Mouse (Mus musculus): ENCODE data around the gene Parp9. TPM values are rescaled to one million over a fixed set of nuclear protein-coding genes. Genes with fewer than 3 reads are reported as not detected.
A peak's percentile ranks its signal among the peaks of the same experiment; 100 is the strongest.
"Not testable (repeated sequence)": the region's sequence is repeated elsewhere in the genome, so short reads cannot be mapped to it uniquely, and the experiment has no call there.

Gene Parp9
- polyA plus RNA-seq, 1 experiment from 2014 or later = 3.3 TPM

- 84% methylated on average over 10 of the region's 10 CpGs for WGBS
- Histone ChIP-seq H3K9me3 (no peaks in the 10 kb centered on the region), H3K27ac (no peak overlapping the region), H3K4me2 (no peak overlapping the region), H3K4me1 (no peaks in the 10 kb centered on the region), H3K36me3 (no peaks in the 10 kb centered on the region), H3K4me3 (no peak overlapping the region), H3K27me3 (0 out of 2 replicates have a peak, but pooled peaks cover 6% of the 10 kb centered on the region), H3K9ac (no peak overlapping the region)
- no peak for ATAC-seq (ENCODE audit: insufficient number of reproducible peaks, insufficient read depth, low FRiP score, low TSS enrichment, low read depth)
These were observed 5.1 kb upstream of the Parp9 start for GRCm38 (mm10) chr16:35933181-35933580.

DNA sequence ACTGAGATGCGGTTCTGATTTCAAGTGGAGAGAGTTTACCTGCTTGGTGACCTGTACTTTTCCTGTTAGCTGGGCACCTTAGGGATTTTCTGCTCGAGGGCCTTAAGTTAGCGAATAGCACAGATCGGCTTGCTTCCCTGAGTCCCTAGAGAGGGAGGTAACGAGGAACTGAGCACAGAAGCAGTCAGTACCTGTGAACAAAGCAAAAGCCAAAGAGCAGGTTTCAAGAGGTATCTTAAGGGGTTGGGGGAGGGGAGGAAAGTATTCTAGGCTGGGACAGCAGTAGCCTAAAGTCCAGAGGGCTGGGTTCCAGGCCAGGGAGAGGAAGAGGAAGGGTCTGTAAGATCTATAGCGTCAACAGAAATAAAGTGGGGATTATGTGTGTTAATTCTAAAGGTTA, 991 bp downstream of the Parp9 start:
- WGBS = 5% methylated on average over 6 of the region's 6 CpGs
- H3K4me1 ChIP-seq = peaks cover 7% of the 10 kb centered on the region
- 0 out of 2 replicates have a peak, but pooled peaks cover 11% of the 10 kb centered on the region for H3K27me3 ChIP-seq
- no peak for ATAC-seq (ENCODE audit: insufficient number of reproducible peaks, insufficient read depth, low FRiP score, low TSS enrichment, low read depth)
- H3K27ac ChIP-seq = no peak overlapping the region
- peak overlapping the region; percentile 68 for H3K4me3 ChIP-seq
- no peaks in the 10 kb centered on the region for H3K9me3 ChIP-seq
- peak overlapping the region; percentile 87 for H3K4me2 ChIP-seq
- H3K36me3 ChIP-seq = no peaks in the 10 kb centered on the region
- H3K9ac ChIP-seq = peak overlapping the region; percentile 77

DNA sequence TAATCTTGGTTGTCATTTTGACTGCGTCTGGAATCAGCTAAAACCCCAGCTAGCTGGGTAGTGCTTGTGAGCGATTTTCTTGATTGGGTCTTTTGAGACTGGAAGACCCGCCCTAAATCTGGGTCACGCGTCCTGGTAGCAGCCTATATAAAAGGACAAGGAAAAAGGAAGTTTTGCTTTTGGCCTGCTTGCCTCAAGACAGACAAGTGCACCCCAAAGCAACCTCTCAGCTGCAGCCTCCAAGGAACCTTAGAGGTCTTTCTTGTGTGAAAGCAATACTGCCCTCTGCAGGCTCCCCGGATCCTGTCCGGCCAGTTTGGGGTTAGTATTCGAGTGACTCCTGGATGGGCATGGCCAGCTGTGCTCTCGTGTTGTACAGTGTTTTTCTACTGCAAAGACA, 1.4 kb downstream of the Parp9 start:
- Histone ChIP-seq H3K9ac (no peak overlapping the region; the same call in 1 of the 2 replicates), H3K9me3 (no peaks in the 10 kb centered on the region), H3K36me3 (no peaks in the 10 kb centered on the region), H3K27ac (no peak overlapping the region), H3K4me3 (peak overlapping the region; percentile 68), H3K4me2 (peak overlapping the region; percentile 87), H3K4me1 (peaks cover 7% of the 10 kb centered on the region), H3K27me3 (0 out of 2 replicates have a peak, but pooled peaks cover 11% of the 10 kb centered on the region)
- no peak for ATAC-seq (ENCODE audit: insufficient number of reproducible peaks, insufficient read depth, low FRiP score, low TSS enrichment, low read depth)
- WGBS = 10% methylated on average over 9 of the region's 9 CpGs

GRCm38 (mm10) chr16:35941382-35941781, 3.1 kb downstream of the Parp9 start:
- Histone ChIP-seq H3K9ac (no peak overlapping the region), H3K4me1 (peaks cover 7% of the 10 kb centered on the region), H3K9me3 (no peaks in the 10 kb centered on the region), H3K36me3 (no peaks in the 10 kb centered on the region), H3K27me3 (0 out of 2 replicates have a peak, but pooled peaks cover 11% of the 10 kb centered on the region), H3K4me3 (no peak overlapping the region), H3K27ac (no peak overlapping the region), H3K4me2 (no peak overlapping the region)
- 82% methylated on average over 7 of the region's 7 CpGs for WGBS
- ATAC-seq (ENCODE audit: insufficient number of reproducible peaks, insufficient read depth, low FRiP score, low TSS enrichment, low read depth) = no peak

GRCm38 (mm10) chr16:35949264-35949663, 11.0 kb downstream of the Parp9 start:
- no peak overlapping the region for H3K9ac ChIP-seq
- no peak for ATAC-seq (ENCODE audit: insufficient number of reproducible peaks, insufficient read depth, low FRiP score, low TSS enrichment, low read depth)
- no peaks in the 10 kb centered on the region for H3K4me1 ChIP-seq
- H3K27me3 ChIP-seq = no peaks in the 10 kb centered on the region
- H3K27ac ChIP-seq = no peak overlapping the region
- H3K36me3 ChIP-seq = no peaks in the 10 kb centered on the region
- no peak overlapping the region for H3K4me3 ChIP-seq
- H3K4me2 ChIP-seq = no peak overlapping the region
- H3K9me3 ChIP-seq = no peaks in the 10 kb centered on the region
- WGBS = 73% methylated on average over 5 of the region's 5 CpGs

DNA sequence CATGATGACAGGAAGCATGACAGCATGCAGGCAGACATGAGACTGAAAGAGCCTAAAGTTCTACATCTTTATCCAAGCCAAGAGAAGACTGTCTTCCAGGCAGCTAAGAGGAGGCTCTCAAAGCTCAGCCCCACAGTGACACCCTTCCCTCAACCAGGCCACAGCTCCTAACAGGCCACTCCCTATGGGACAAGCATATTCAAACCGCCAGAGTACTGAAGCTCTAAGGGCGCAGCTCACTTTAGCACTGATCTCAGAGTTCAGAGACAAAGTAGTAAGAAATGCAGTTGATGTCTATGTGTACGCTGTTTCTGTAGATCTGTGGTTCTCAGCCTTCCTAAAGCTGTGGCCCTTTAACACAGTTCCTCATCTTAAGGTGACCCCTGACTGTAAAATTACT, 12.9 kb downstream of the Parp9 start:
- Histone ChIP-seq H3K36me3 (no peaks in the 10 kb centered on the region), H3K27ac (no peak overlapping the region), H3K4me3 (no peak overlapping the region), H3K9me3 (no peaks in the 10 kb centered on the region), H3K4me1 (no peaks in the 10 kb centered on the region), H3K4me2 (no peak overlapping the region), H3K27me3 (no peaks in the 10 kb centered on the region), H3K9ac (no peak overlapping the region)
- no peak for ATAC-seq (ENCODE audit: insufficient number of reproducible peaks, insufficient read depth, low FRiP score, low TSS enrichment, low read depth)
- 91% methylated on average over 3 of the region's 3 CpGs for WGBS

GRCm38 (mm10) chr16:35952628-35953130, 14.4 kb downstream of the Parp9 start:
- no peak overlapping the region for H3K4me3 ChIP-seq
- no peaks in the 10 kb centered on the region for H3K27me3 ChIP-seq
- H3K9me3 ChIP-seq = no peaks in the 10 kb centered on the region
- no peak overlapping the region for H3K27ac ChIP-seq
- no peak overlapping the region for H3K4me2 ChIP-seq
- H3K9ac ChIP-seq = no peak overlapping the region
- no peak for ATAC-seq (ENCODE audit: insufficient number of reproducible peaks, insufficient read depth, low FRiP score, low TSS enrichment, low read depth)
- H3K36me3 ChIP-seq = no peaks in the 10 kb centered on the region
- H3K4me1 ChIP-seq = no peaks in the 10 kb centered on the region
- 88% methylated on average over 5 of the region's 5 CpGs for whole genome bisulfite sequencing

GRCm38 (mm10) chr16:35965991-35966390, 27.7 kb downstream of the Parp9 start:
- H3K27ac ChIP-seq; H3K9ac ChIP-seq; H3K4me2 ChIP-seq; H3K4me1 ChIP-seq; ATAC-seq (ENCODE audit: insufficient number of reproducible peaks, insufficient read depth, low FRiP score, low TSS enrichment, low read depth); H3K9me3 ChIP-seq; H3K27me3 ChIP-seq; H3K36me3 ChIP-seq; H3K4me3 ChIP-seq: not testable (repeated sequence)
- WGBS = 30% methylated on average over 3 of the region's 4 CpGs

DNA sequence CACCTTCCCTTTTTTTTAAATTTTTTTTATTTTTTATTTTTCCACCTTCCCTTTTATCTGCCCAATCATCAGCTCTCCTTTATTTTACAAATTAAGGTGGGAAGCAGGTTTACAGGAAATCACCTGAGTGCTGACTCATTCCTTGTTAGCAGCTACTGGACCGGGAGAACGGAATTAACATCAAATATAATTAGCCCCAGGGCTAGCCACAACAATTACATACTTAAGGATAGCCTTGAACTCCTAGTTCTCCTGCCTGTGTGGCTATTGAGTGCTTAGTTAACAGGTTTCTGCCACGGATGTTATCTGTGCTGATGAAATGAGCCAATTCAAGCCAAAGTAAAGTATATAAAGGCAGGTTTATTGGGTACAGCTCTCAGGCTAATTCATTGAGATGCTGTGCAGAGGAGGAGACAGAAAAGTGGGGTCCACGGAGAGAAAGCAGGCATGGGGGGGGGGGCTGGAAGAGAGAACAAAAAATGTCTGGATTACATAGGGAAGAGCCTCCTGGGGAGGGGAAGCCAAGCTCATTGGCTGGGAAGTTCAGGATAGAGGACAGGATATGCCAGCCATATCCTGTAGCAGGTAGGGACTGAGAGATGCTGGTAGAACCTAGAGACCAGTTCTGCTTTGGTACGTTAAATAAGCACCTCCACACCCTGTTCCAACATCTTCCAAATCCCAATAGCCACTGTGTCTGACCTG, 28.3 kb downstream of the Parp9 start:
- Histone ChIP-seq H3K27ac (no peak overlapping the region), H3K4me3 (no peak overlapping the region), H3K9me3 (no peaks in the 10 kb centered on the region), H3K4me2 (no peak overlapping the region), H3K9ac (no peak overlapping the region), H3K27me3 (no peaks in the 10 kb centered on the region), H3K4me1 (no peaks in the 10 kb centered on the region), H3K36me3 (no peaks in the 10 kb centered on the region)
- no peak for ATAC-seq (ENCODE audit: insufficient number of reproducible peaks, insufficient read depth, low FRiP score, low TSS enrichment, low read depth)
- 35% methylated on average over 5 of the region's 5 CpGs for WGBS

DNA sequence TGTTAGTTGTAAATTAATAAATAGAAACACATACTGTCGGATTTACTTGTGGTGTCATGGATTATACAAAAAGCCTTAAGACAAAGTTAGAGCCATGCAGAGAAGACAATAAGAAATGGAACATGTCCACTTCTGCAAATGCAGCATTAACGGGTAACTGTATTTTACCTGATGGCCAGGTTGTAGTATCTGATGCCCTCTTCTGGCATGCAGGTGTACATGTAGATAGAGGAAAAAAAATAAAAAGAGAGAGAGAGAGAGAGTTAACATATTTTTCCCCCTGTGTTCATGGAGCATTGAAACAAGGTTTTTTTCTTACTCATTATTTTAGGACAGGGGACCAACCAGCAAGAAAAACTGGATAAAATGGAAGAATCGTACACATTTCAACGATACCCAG, 29.0 kb downstream of the Parp9 start:
- ATAC-seq (ENCODE audit: insufficient number of reproducible peaks, insufficient read depth, low FRiP score, low TSS enrichment, low read depth) = no peak
- no peaks in the 10 kb centered on the region for H3K4me1 ChIP-seq
- H3K4me2 ChIP-seq = no peak overlapping the region
- no peaks in the 10 kb centered on the region for H3K27me3 ChIP-seq
- H3K9me3 ChIP-seq = no peaks in the 10 kb centered on the region
- no peak overlapping the region for H3K4me3 ChIP-seq
- no peaks in the 10 kb centered on the region for H3K36me3 ChIP-seq
- 86% methylated on average over 4 of the region's 4 CpGs for WGBS
- H3K9ac ChIP-seq = no peak overlapping the region
- no peak overlapping the region for H3K27ac ChIP-seq

- 57% methylated on average over 2 of the region's 2 CpGs for WGBS
- H3K4me1 ChIP-seq = no peaks in the 10 kb centered on the region
- no peak overlapping the region for H3K27ac ChIP-seq
- no peak for ATAC-seq (ENCODE audit: insufficient number of reproducible peaks, insufficient read depth, low FRiP score, low TSS enrichment, low read depth)
- no peaks in the 10 kb centered on the region for H3K36me3 ChIP-seq
- no peak overlapping the region for H3K9ac ChIP-seq
- H3K27me3 ChIP-seq = no peaks in the 10 kb centered on the region
- H3K4me3 ChIP-seq = no peak overlapping the region
- H3K4me2 ChIP-seq = no peak overlapping the region
- no peaks in the 10 kb centered on the region for H3K9me3 ChIP-seq
These were observed 29.9 kb downstream of the Parp9 start for GRCm38 (mm10) chr16:35968149-35968548.

DNA sequence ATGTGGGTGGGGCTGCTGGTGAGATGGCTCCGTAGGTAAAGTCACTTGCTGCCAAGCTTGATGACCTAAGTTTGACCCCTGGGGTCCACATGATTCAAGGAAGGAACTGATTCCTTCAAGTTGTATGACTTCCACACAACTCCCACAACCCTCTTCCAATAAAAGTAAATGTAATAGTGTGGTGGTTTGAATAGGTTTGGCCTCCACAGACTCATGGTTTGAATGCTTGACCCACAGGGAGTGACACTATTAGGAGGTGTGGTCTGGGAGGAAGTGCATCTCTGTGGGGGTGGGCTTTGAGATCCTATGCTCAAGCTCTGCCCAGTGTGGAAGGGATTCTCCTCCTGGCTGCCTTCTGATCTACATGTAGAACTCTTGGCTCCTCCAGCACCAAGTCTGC, 35.8 kb downstream of the Parp9 start:
- 59% methylated on average over 1 of the region's 1 CpGs for WGBS
- no peaks in the 10 kb centered on the region for H3K36me3 ChIP-seq
- ATAC-seq (ENCODE audit: insufficient number of reproducible peaks, insufficient read depth, low FRiP score, low TSS enrichment, low read depth) = no peak

More for the DNA sequence above, 35.8 kb downstream of the Parp9 start:
- no peak overlapping the region for H3K27ac ChIP-seq
- no peaks in the 10 kb centered on the region for H3K4me1 ChIP-seq
- no peaks in the 10 kb centered on the region for H3K27me3 ChIP-seq
- no peaks in the 10 kb centered on the region for H3K9me3 ChIP-seq
- no peak overlapping the region for H3K4me3 ChIP-seq
- H3K9ac ChIP-seq = no peak overlapping the region
- no peak overlapping the region for H3K4me2 ChIP-seq

All from embryonic facial prominence, embryonic 13.5 days (tissue).